Mouse (Mus musculus) kidney, adult 2 months (tissue): ENCODE data around the gene Tbxa2r.

Experiments
- CTCF ChIP-seq: fragments of 200-500 bp; conservative IDR thresholded peaks from 2 replicates; pipeline ENCODE4 v1.5.1; 2011; ENCODE audit warnings: low read depth, mild to moderate bottlenecking, control low read depth, low read length, moderate library complexity, mixed read lengths; ENCODE audit not compliant: insufficient read depth, insufficient read length
- POLR2A ChIP-seq: fragments of 200-500 bp; IDR thresholded peaks from one replicate; pipeline ENCODE4 v1.6.1; 2011; ENCODE audit warnings: low read depth, low read length, control low read depth

DNA sequence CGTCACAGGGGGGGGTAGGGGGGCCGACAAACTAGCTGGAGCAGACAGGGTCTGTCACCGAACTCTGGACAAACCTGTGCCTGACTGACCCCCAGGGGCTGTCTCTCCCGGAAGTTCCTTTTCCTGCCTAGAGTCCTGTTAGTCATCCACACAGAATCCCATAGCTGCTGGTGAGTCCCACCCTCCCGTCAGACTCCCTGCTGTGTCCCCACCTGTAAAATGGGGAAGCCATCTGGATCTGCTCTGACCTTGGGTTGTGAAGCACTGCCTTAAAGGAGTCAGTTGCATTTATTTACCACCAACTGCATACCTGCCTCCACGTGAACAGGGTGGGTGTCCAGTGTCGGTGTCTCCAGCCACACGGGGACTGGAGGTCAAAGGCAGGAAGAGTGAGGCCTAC is 34.1 kb upstream of the Tbxa2r start:
- no peak for TF ChIP-seq CTCF
- TF ChIP-seq POLR2A, result no peak
